Mouse (Mus musculus) MEL (cell line): ENCODE results near the gene Gjb2. TPM values are rescaled to one million over a fixed set of nuclear protein-coding genes. Genes with fewer than 3 reads are reported as not detected.

Source experiments
- DNase-seq: peaks from one replicate; pipeline ENCODE4 v3.0.0; 2011; ENCODE audit warnings: low read depth, low spot score
- H3K27ac ChIP-seq: 2 replicates; pipeline ENCODE4 v1.5.1; 2012; ENCODE audit warnings: low read depth, mild to moderate bottlenecking, control low read depth, low read length, moderate library complexity; ENCODE audit not compliant: control insufficient read depth
- H3K27me3 ChIP-seq, 2 experiments: fragments of 150-350 bp in 1 of 2; sonication (generic) in 1 of 2; 2 replicates each; pipeline ENCODE4 v1.6.1; 2012; ENCODE audit warnings: low read length in 2 of 2, mild to moderate bottlenecking in 2 of 2, improper control_type of control experiment in 1 of 2, moderate library complexity in 1 of 2; ENCODE audit not compliant: insufficient read depth in 2 of 2, control insufficient read depth in 1 of 2
- H3K36me3 ChIP-seq, 2 experiments: 2 replicates each; pipeline ENCODE4 v1.6.1; 2012 to 2014; ENCODE audit warnings: low read length in 2 of 2, improper control_type of control experiment in 1 of 2, inconsistent platforms in 1 of 2, mild to moderate bottlenecking in 1 of 2; ENCODE audit not compliant: insufficient read depth in 2 of 2, control insufficient read depth in 1 of 2
- H3K4me1 ChIP-seq, 2 experiments: fragments of 150-350 bp in 1 of 2; sonication (generic) in 1 of 2; 2 replicates each; pipeline ENCODE4 v1.6.1; 2012; ENCODE audit warnings: low read length in 2 of 2, improper control_type of control experiment in 1 of 2, mild to moderate bottlenecking in 1 of 2; ENCODE audit not compliant: insufficient read depth in 2 of 2, control insufficient read depth in 1 of 2
- H3K4me3 ChIP-seq, 2 experiments: fragments of 150-350 bp in 1 of 2; sonication (generic) in 1 of 2; 2 replicates each; pipeline ENCODE4 v1.5.1; 2012; ENCODE audit warnings: low read depth in 2 of 2, low read length in 2 of 2, mild to moderate bottlenecking in 2 of 2, moderate library complexity in 2 of 2, control low read depth in 1 of 2, improper control_type of control experiment in 1 of 2; ENCODE audit not compliant: control insufficient read depth in 1 of 2, insufficient read depth in 1 of 2
- H3K79me2 ChIP-seq: 2 replicates; pipeline ENCODE4 v1.6.1; 2012; ENCODE audit warnings: mild to moderate bottlenecking, low read length, moderate library complexity; ENCODE audit not compliant: control insufficient read depth, poor library complexity, insufficient read depth
- H3K9ac ChIP-seq: 2 replicates; pipeline ENCODE4 v1.6.1; 2012; ENCODE audit warnings: low read depth, mild to moderate bottlenecking, control low read depth, low read length, moderate library complexity; ENCODE audit not compliant: control insufficient read depth, poor library complexity, severe bottlenecking
- H3K9me3 ChIP-seq: fragments of 150-350 bp; sonication (generic); replicated peaks from 2 replicates; pipeline ENCODE4 v1.6.1; 2012; ENCODE audit warnings: mild to moderate bottlenecking, low read length, improper control_type of control experiment, moderate library complexity; ENCODE audit not compliant: insufficient read depth
- BHLHE40 ChIP-seq: IDR thresholded peaks from 2 replicates; pipeline ENCODE4 v1.6.1; 2012; ENCODE audit warnings: low read depth, mild to moderate bottlenecking, inconsistent platforms, low read length, improper control_type of control experiment, borderline replicate concordance
- CHD2 ChIP-seq: IDR thresholded peaks from 2 replicates; pipeline ENCODE4 v1.6.1; 2011; ENCODE audit warnings: low read length, improper control_type of control experiment
- CTCF ChIP-seq, 3 experiments: IDR thresholded peaks in 2 of 3; conservative IDR thresholded peaks in 1 of 3; 2 replicates each; pipeline ENCODE4 v1.5.1; 2011 to 2012; ENCODE audit warnings: low read length in 3 of 3, low read depth in 2 of 3, mild to moderate bottlenecking in 2 of 3, improper control_type of control experiment in 1 of 3, inconsistent platforms in 1 of 3, mixed read lengths in 1 of 3, moderate library complexity in 1 of 3; ENCODE audit not compliant: control insufficient read depth in 1 of 3, insufficient read depth in 1 of 3, poor library complexity in 1 of 3, severe bottlenecking in 1 of 3
- E2F4 ChIP-seq: IDR thresholded peaks from 2 replicates; pipeline ENCODE4 v1.6.1; 2011; ENCODE audit warnings: low read depth, low read length, improper control_type of control experiment, borderline replicate concordance
- HCFC1 ChIP-seq: IDR thresholded peaks from 2 replicates; pipeline ENCODE4 v1.6.1; 2012; ENCODE audit warnings: low read depth, mild to moderate bottlenecking, inconsistent platforms, low read length, improper control_type of control experiment, moderate library complexity
- JUND ChIP-seq: IDR thresholded peaks from 2 replicates; pipeline ENCODE4 v1.6.1; 2011; ENCODE audit warnings: low read depth, mild to moderate bottlenecking, improper control_type of control experiment, low read length
- MAX ChIP-seq: IDR thresholded peaks from 2 replicates; pipeline ENCODE4 v1.6.1; 2011; ENCODE audit warnings: low read length, improper control_type of control experiment
- MXI1 ChIP-seq: IDR thresholded peaks from 2 replicates; pipeline ENCODE4 v1.6.1; 2011; ENCODE audit warnings: mild to moderate bottlenecking, low read depth, low read length, improper control_type of control experiment
- MYB ChIP-seq: IDR thresholded peaks from 2 replicates; pipeline ENCODE4 v1.6.1; 2011; ENCODE audit warnings: mild to moderate bottlenecking, low read depth, low read length, improper control_type of control experiment
- NELFE ChIP-seq: IDR thresholded peaks from 2 replicates; pipeline ENCODE4 v1.6.1; 2011; ENCODE audit warnings: low read depth, low read length, improper control_type of control experiment
- POLR2AphosphoS5 ChIP-seq: IDR thresholded peaks from 2 replicates; pipeline ENCODE4 v1.6.1; 2012; ENCODE audit warnings: low read depth, borderline replicate concordance, mild to moderate bottlenecking, inconsistent platforms, low read length, moderate library complexity, mixed read lengths
- RCOR1 ChIP-seq: IDR thresholded peaks from 2 replicates; pipeline ENCODE4 v1.6.1; 2012; ENCODE audit warnings: low read depth, mild to moderate bottlenecking, inconsistent platforms, low read length, improper control_type of control experiment
- SIN3A ChIP-seq: IDR thresholded peaks from 2 replicates; pipeline ENCODE4 v1.6.1; 2012; ENCODE audit warnings: low read length, improper control_type of control experiment, inconsistent platforms
- SMC3 ChIP-seq: IDR thresholded peaks from 2 replicates; pipeline ENCODE4 v1.6.1; 2011; ENCODE audit warnings: low read depth, low read length, improper control_type of control experiment
- TAL1 ChIP-seq: IDR thresholded peaks from 2 replicates; pipeline ENCODE4 v1.6.1; 2012; ENCODE audit warnings: mild to moderate bottlenecking, inconsistent platforms, low read length, moderate library complexity, mixed read lengths
- TBP ChIP-seq: IDR thresholded peaks from 2 replicates; pipeline ENCODE4 v1.8.0; 2011; ENCODE audit warnings: low read depth, low read length, improper control_type of control experiment
- TCF12 ChIP-seq: IDR thresholded peaks from 2 replicates; pipeline ENCODE4 v1.6.1; 2014; ENCODE audit warnings: low read depth, mild to moderate bottlenecking, inconsistent platforms, low read length, improper control_type of control experiment, moderate library complexity
- UBTF ChIP-seq: IDR thresholded peaks from 2 replicates; pipeline ENCODE4 v1.6.1; 2012; ENCODE audit warnings: low read depth, mild to moderate bottlenecking, inconsistent platforms, low read length, improper control_type of control experiment, moderate library complexity, borderline replicate concordance; ENCODE audit not compliant: insufficient read depth
- USF1 ChIP-seq: IDR thresholded peaks from 2 replicates; pipeline ENCODE4 v1.6.1; 2014; ENCODE audit warnings: low read depth, mild to moderate bottlenecking, inconsistent platforms, low read length, improper control_type of control experiment, moderate library complexity
- USF2 ChIP-seq, 2 experiments: IDR thresholded peaks; 2 replicates each; pipeline ENCODE4 v1.6.1; 2011 to 2012; ENCODE audit warnings: improper control_type of control experiment in 2 of 2, low read length in 2 of 2, borderline replicate concordance in 1 of 2, inconsistent platforms in 1 of 2, low read depth in 1 of 2, mild to moderate bottlenecking in 1 of 2; ENCODE audit not compliant: insufficient read depth in 1 of 2
- ZKSCAN1 ChIP-seq: IDR thresholded peaks from 2 replicates; pipeline ENCODE4 v1.6.1; 2012; ENCODE audit warnings: low read depth, mild to moderate bottlenecking, inconsistent platforms, low read length, improper control_type of control experiment, moderate library complexity
- ZMIZ1 ChIP-seq: IDR thresholded peaks from 2 replicates; pipeline ENCODE4 v1.6.1; 2012; ENCODE audit warnings: low read depth, mild to moderate bottlenecking, inconsistent platforms, low read length, improper control_type of control experiment, moderate library complexity
- ZNF384 ChIP-seq: IDR thresholded peaks from 2 replicates; pipeline ENCODE4 v1.6.1; 2012; ENCODE audit warnings: low read depth, mild to moderate bottlenecking, inconsistent platforms, low read length, improper control_type of control experiment
- polyA plus RNA-seq, 2 experiments: library from polyadenylated mRNA; stranded (reverse) in 1 of 2; unstranded in 1 of 2; fragments of >175 nt in 1 of 2; fragments of >200 nt in 1 of 2; gene quantifications; 2 replicates each; pipeline versions ENCODE4 v1.2.1 to v1.2.4; 2012; ENCODE audit warnings: low replicate concordance in 2 of 2, low read depth in 1 of 2; ENCODE audit not compliant: insufficient read length in 2 of 2, insufficient read depth in 1 of 2, missing spikeins in 1 of 2
- total RNA-seq: library from RNA; depleted of rRNA; stranded (reverse); fragments of 300-350 nt; gene quantifications from 2 replicates; pipeline ENCODE4 v1.2.3, GENCODE M21; 2012

Gene Gjb2
- total and polyA plus RNA-seq, 3 experiments, result not detected

DNA sequence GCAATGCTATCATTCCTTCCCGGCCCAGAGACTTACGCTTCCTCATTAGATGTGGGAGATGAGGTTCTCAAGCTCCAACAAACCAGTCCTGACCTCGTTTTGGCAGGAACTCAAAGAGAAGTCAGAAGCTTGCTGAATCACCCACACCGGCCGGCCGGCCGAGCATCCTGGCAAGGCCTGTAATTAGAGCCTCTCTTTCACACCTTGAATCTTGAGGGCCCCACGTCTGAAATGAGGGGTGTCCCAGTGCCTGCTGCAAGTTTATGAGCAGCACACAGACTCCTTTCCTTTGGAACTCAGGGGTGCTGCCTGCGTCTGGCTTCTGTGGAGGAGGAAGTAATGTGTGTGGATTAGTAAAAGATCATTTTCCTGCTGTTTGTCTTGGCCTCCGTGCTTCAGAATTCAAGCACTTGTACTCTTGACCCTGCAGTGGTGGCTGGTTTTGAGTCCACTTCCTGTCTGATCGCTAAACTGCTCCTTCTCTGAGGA, 20.3 kb downstream of the Gjb2 start:
- peak; percentile 21 for DNase-seq
- H3K4me3 ChIP-seq, result no peak overlapping the region
- H3K27ac ChIP-seq, result no peak overlapping the region
- TF ChIP-seq ZKSCAN1 (no peak), JUND (no peak), TBP (no peak), USF1 (no peak), ZMIZ1 (no peak), CTCF (IDR thresholded peaks at IDR 0.05 in 2 of 3, conservative IDR thresholded peaks at IDR 0.05 in 1 of 3; ENCODE audit: control insufficient read depth in 1 of 3, insufficient read depth in 1 of 3, low read depth in 2 of 3, low read length in 3 of 3, poor library complexity in 1 of 3, severe bottlenecking in 1 of 3) (no peak), MXI1 (no peak), SMC3 (no peak), HCFC1 (no peak), UBTF (no peak), POLR2AphosphoS5 (no peak), MAX (no peak), E2F4 (no peak), MYB (no peak), BHLHE40 (no peak)
- TF ChIP-seq, all 39 proteins: peak for 0
- H3K4me1 ChIP-seq, result no peaks in the 10 kb centered on the region
- no peak overlapping the region for H3K9ac ChIP-seq
- peaks cover 1 to 4% of the 10 kb centered on the region in 2 experiments; a peak in 2 of 4 replicates for H3K27me3 ChIP-seq
- H3K79me2 ChIP-seq, result no peaks in the 10 kb centered on the region
- no peaks in the 10 kb centered on the region for H3K9me3 ChIP-seq
- no peaks in the 10 kb centered on the region for H3K36me3 ChIP-seq

DNA sequence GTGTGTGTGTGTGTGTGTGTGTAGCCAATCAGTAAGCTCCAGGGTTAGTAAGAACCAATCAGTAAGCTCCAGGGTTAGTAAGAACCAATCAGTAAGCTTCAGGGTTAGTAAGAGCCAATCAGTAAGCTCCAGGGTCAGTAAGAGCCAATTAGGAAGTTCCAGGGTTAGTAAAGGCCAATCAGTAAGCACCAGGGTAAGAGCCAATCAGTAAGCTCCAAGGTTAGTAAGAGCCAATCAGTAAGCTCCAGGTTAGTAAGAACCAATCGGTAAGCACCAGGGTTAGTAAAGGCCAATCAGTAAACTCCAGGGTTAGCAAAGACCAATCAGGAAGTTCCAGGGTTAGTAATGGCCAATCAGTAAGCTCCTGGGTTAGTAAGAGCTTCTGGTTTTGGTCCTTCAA, 21.6 kb downstream of the Gjb2 start:
- peak; percentile 23 for DNase-seq
- Histone ChIP-seq H3K27ac (no peak overlapping the region), H3K9me3 (no peaks in the 10 kb centered on the region), H3K4me1 (no peaks in the 10 kb centered on the region), H3K27me3 (peaks cover 0 to 1% of the 10 kb centered on the region in 2 experiments; a peak in 2 of 4 replicates), H3K79me2 (no peaks in the 10 kb centered on the region), H3K4me3 (no peak overlapping the region), H3K36me3 (no peaks in the 10 kb centered on the region), H3K9ac (no peak overlapping the region)
- TF ChIP-seq SIN3A (no peak), TAL1 (no peak), NELFE (no peak), USF1 (no peak), TCF12 (no peak), TBP (no peak), ZNF384 (no peak), MXI1 (no peak), CHD2 (no peak), UBTF (no peak), USF2 (IDR thresholded peaks at IDR 0.05; ENCODE audit: borderline replicate concordance in 1 of 2, insufficient read depth in 1 of 2, low read depth in 1 of 2, low read length in 2 of 2) (no peak), JUND (no peak), RCOR1 (no peak), CTCF (IDR thresholded peaks at IDR 0.05 in 2 of 3, conservative IDR thresholded peaks at IDR 0.05 in 1 of 3; ENCODE audit: control insufficient read depth in 1 of 3, insufficient read depth in 1 of 3, low read depth in 2 of 3, low read length in 3 of 3, poor library complexity in 1 of 3, severe bottlenecking in 1 of 3) (no peak), ZKSCAN1 (no peak)
